Mouse (Mus musculus): ENCODE results near the gene Trim28.

- TF ChIP-seq CTCF (IDR thresholded peaks at IDR 0.05; ENCODE audit: low read depth, low read length) (no peak), POLR2A (IDR thresholded peaks at IDR 0.05; ENCODE audit: extremely low read depth, insufficient read depth, low read length) (no peak)
These were observed 54.1 kb downstream of the Trim28 start for GRCm38 (mm10) chr7:13053001-13053400.

Measured in liver, adult 2 months (tissue).